Mouse (Mus musculus): ENCODE measurements around the gene Rbm20.

- TF ChIP-seq CTCF (IDR thresholded peaks at IDR 0.05; ENCODE audit: low read depth, low read length) (no peak), EP300 (IDR thresholded peaks at IDR 0.05; ENCODE audit: insufficient read depth, low read depth, low read length) (no peak)
Measured at GRCm38 (mm10) chr19:53781826-53782225, 104.7 kb downstream of the Rbm20 start.
